Mouse (Mus musculus) liver, adult 2 months (tissue): ENCODE data around the gene Gpr3.

ENCODE experiments used
- CTCF ChIP-seq: fragments of 200-500 bp; IDR thresholded peaks from 2 replicates; pipeline ENCODE4 v1.5.1; 2011; ENCODE audit warnings: low read depth, low read length, control low read depth
- POLR2A ChIP-seq: fragments of 200-500 bp; IDR thresholded peaks from 2 replicates; pipeline ENCODE4 v1.6.1; 2011; ENCODE audit warnings: low read length, control low read depth; ENCODE audit not compliant: insufficient read depth; ENCODE audit errors: extremely low read depth

DNA sequence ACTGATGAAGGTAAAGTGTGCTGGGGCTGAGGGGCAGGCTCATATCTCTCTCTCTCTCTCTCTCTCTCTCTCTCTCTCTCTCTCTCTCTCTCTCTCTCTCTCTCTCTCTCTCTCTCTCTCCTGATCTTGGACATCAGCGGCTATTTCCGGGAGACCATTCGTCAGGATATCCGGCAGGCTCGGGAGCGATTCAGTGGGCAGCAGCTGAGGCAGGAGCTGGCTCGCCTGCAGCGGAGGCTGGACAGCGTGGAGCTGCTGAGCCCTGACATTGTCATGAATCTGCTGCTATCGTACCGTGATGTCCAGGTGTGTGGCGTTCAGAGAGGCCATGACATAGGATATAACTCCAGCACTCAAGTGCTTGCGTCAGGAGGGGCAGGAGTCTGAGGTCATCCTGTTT lies 31.2 kb upstream of the Gpr3 start:
- TF ChIP-seq CTCF (no peak), POLR2A (no peak)
